Mouse (Mus musculus) heart, embryonic 16.5 days (tissue): ENCODE data around the gene Nt5c3. TPM values are rescaled to one million over a fixed set of nuclear protein-coding genes. Genes with fewer than 3 reads are reported as not detected.

ENCODE experiments used
- ATAC-seq: fragments of 200-750 bp; cut with Nextera tagmentation; replicated peaks from 2 replicates; pipeline ENCODE4 v1.8.0; 2017; ENCODE audit warnings: moderate number of reproducible peaks; ENCODE audit not compliant: insufficient read depth, low FRiP score; ENCODE audit errors: extremely low read depth
- H3K27ac ChIP-seq: fragments of 300-500 bp; sonication (generic); 2 replicates; pipeline ENCODE4 v1.5.1; 2014; ENCODE audit warnings: mild to moderate bottlenecking, low read length, control low read depth, moderate library complexity
- H3K27me3 ChIP-seq: fragments of 300-500 bp; sonication (generic); 2 replicates; pipeline ENCODE4 v1.6.1; 2014; ENCODE audit warnings: low read length, mixed read lengths; ENCODE audit not compliant: control insufficient read depth, insufficient read depth
- H3K36me3 ChIP-seq: fragments of 300-500 bp; sonication (generic); 2 replicates; pipeline ENCODE4 v1.6.1; 2014; ENCODE audit not compliant: control insufficient read depth, insufficient read depth
- H3K4me1 ChIP-seq: fragments of 300-500 bp; sonication (generic); 2 replicates; pipeline ENCODE4 v1.6.1; 2014; ENCODE audit warnings: low read length, mixed read lengths; ENCODE audit not compliant: control insufficient read depth, insufficient read depth
- H3K4me2 ChIP-seq: fragments of 300-500 bp; sonication (generic); 2 replicates; pipeline ENCODE4 v1.6.1; 2014; ENCODE audit warnings: low read depth, mild to moderate bottlenecking, control low read depth, low read length
- H3K4me3 ChIP-seq: fragments of 300-500 bp; sonication (generic); 2 replicates; pipeline ENCODE4 v1.5.1; 2014; ENCODE audit warnings: mild to moderate bottlenecking, control low read depth, low read length
- H3K9ac ChIP-seq: fragments of 300-500 bp; sonication (generic); 2 replicates; pipeline ENCODE4 v1.6.1; 2014; ENCODE audit warnings: low read length, control low read depth
- H3K9me3 ChIP-seq: fragments of 300-500 bp; sonication (generic); replicated peaks from 2 replicates; pipeline ENCODE4 v1.6.1; 2016; ENCODE audit warnings: low read length; ENCODE audit not compliant: control insufficient read depth
- WGBS: fragments of 180-500 bp; shearing (Covaris S2); extraction: QIAGEN DNeasy Blood & Tissue Kit; methylation state at CpG from one replicate; pipeline ENCODE4 v1.1.7; 2014; 5-methylcytosine and 5-hydroxymethylcytosine counted together
- polyA plus RNA-seq: library from polyadenylated mRNA; unstranded; fragments of >200 nt; fragmentation: Nextera tagmentation; extraction: Ambion mirVana; gene quantifications from 2 replicates; pipeline ENCODE4 v1.2.1, GENCODE M21; 2015

The Nt5c3 gene
- polyA plus RNA-seq, 1 experiment from 2014 or later = 77.0 TPM

DNA sequence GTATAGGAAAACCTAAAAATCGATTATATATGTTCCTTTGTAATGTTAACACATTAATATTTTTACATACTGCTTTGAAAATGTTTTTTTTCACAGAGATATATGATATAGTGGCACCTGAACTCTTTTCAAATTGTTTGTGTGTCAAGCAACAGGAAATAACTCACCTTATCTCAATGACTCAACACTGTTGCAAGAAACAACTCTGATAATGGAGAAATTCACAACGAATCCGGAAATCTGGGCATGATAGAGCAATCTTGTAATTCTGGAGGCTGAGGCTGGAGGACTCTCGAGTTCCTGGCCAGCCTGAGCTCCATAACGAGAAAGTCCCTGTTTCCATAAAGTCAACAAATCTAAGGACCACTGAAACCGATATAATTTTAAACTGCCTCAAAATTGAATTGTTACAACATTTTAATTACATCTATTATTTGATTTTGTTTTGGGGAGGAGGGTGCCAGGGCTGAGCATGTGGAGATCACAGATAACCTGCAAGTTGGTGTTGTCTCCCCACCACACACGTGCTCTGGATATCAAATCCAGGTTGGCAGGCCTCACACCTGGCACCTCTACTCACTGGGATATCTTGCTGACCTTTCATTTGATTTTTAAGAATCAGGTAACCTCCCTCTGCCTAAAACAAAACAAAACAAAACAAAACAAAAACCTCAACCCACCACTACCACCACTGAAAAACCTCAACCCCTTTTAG lies 4.2 kb downstream of the Nt5c3 start:
- Histone ChIP-seq H3K9me3 (no peaks in the 10 kb centered on the region), H3K27ac (peak overlapping the region; percentile 53; the same call in 1 of the 2 replicates)

DNA sequence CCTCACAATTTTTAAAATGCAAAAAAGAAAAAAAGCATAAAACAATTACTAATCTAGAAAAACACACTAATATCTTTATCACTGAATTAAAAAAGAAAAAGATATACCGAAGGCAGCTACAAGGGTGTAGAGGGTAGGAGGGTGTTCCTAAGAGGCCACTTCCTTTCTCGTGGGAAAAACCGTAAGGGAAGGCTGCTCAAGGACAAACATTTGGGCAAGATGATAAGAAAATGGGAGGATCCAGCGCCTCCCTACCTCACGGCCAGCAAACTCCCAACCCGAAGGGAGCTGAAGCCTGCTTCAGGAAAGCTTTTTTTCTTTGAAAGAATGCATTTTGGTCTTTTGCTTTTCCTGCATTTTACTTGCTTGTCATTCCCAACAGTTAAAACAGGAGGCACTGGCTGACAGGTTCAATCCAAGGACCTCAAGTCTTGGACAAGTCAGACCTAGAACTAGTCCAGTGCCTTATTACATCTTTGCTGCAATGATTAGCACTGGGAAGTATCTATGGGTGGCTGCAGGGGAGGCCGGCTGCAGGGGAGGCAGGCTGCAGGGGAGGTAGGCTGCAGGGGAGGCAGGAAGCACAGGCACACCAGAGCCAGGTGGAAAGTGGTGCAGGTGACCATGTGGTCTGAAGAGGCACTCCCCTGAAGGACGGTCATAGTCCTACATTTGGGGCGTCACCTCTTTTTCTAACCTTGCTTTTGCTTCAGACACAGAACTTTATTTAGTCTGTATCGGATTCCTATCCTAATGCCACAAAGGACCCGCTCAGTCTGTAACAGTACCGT lies 6.0 kb downstream of the Nt5c3 start:
- WGBS = 39% methylated on average over 12 of the region's 12 CpGs
- no peaks in the 10 kb centered on the region for H3K27me3 ChIP-seq
- H3K4me3 ChIP-seq = no peak overlapping the region
- H3K9me3 ChIP-seq = 0 out of 2 replicates have a peak, but pooled peaks cover 2% of the 10 kb centered on the region
- H3K4me1 ChIP-seq = peaks cover 31% of the 10 kb centered on the region
- peak overlapping the region; percentile 8; the same call in 1 of the 2 replicates for H3K4me2 ChIP-seq
- no peaks in the 10 kb centered on the region for H3K36me3 ChIP-seq
- peak overlapping the region; percentile 10 for H3K27ac ChIP-seq
- ATAC-seq = no peak; the same call in 1 of the 2 replicates
- H3K9ac ChIP-seq = no peak overlapping the region

More for the DNA sequence above, 4.2 kb downstream of the Nt5c3 start:
- H3K36me3 ChIP-seq = no peaks in the 10 kb centered on the region
- ATAC-seq = no peak
- H3K9ac ChIP-seq = no peak overlapping the region
- 64% methylated on average over 7 of the region's 7 CpGs for WGBS
- H3K27me3 ChIP-seq = no peaks in the 10 kb centered on the region
- no peak overlapping the region for H3K4me3 ChIP-seq
- no peak overlapping the region for H3K4me2 ChIP-seq
- H3K4me1 ChIP-seq = peaks cover 32% of the 10 kb centered on the region

DNA sequence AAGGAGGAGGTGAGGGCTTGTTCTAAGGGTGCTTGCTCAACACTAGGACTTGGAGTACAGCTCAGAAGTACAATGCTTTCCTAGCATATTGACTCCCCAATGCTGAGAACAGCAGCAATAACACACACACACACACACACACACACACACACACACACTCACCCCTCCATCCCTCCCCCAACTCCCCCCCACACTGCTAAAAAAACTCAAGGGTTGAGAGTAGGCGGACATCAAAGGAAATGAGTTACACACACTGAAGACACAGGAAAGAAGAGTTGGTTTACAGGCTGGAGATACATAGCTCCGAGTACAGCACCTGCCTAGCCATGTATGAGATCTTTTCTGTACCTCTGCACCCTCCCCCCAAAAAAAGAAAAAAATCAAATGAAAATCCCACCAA lies 7.5 kb downstream of the Nt5c3 start:
- Histone ChIP-seq H3K9ac (no peak overlapping the region), H3K4me3 (no peak overlapping the region), H3K36me3 (no peaks in the 10 kb centered on the region), H3K27ac (0 out of 2 replicates have a peak overlapping the region, but pooled peaks have one; percentile 18), H3K27me3 (no peaks in the 10 kb centered on the region), H3K9me3 (0 out of 2 replicates have a peak, but pooled peaks cover 2% of the 10 kb centered on the region), H3K4me2 (no peak overlapping the region), H3K4me1 (peaks cover 30% of the 10 kb centered on the region)
- 66% methylated on average over 2 of the region's 2 CpGs for WGBS
- 0 out of 2 replicates have a peak, but pooled peaks have one; percentile 33 for ATAC-seq

DNA sequence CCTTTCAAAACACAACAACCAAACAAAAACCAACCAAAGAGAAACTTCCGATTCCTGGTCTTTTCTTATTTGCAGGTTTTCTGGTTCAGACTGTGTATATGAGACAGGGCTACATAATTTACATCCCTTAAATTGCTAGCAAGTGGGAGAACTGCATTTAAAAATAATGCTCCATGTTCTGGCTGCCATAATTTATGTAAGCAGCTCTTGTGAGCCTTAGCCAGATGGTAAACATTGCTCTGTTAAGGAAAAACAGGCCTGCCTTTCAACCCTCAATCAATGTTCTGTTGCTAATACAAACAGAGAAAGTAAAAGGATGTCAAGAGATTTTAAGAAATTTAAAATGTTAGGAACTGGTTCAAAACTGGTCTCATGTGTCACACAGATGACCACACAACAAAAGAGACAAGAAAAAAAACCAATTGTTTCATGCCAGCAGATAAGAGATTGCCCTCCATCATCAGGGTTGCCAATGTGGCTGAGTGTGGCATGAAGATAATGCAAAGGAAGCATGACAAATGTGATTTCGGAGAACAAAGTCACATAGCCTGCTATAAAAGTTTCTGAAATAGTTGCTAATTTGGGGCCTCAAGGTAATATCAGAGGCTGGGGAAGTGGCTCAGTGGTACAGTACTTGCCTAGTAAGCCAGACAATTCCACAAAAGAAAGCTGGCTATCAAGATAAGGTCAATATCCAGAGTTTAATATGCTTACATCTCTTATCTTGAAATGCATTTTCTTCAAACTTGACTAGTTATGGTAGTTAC lies 10.5 kb downstream of the Nt5c3 start:
- Histone ChIP-seq H3K9ac (no peak overlapping the region), H3K4me1 (peaks cover 12% of the 10 kb centered on the region), H3K4me2 (no peak overlapping the region), H3K9me3 (0 out of 2 replicates have a peak, but pooled peaks cover 2% of the 10 kb centered on the region), H3K27ac (no peak overlapping the region), H3K27me3 (no peaks in the 10 kb centered on the region), H3K36me3 (no peaks in the 10 kb centered on the region), H3K4me3 (no peak overlapping the region)
- no peak for ATAC-seq
- 79% methylated on average over 2 of the region's 2 CpGs for WGBS

DNA sequence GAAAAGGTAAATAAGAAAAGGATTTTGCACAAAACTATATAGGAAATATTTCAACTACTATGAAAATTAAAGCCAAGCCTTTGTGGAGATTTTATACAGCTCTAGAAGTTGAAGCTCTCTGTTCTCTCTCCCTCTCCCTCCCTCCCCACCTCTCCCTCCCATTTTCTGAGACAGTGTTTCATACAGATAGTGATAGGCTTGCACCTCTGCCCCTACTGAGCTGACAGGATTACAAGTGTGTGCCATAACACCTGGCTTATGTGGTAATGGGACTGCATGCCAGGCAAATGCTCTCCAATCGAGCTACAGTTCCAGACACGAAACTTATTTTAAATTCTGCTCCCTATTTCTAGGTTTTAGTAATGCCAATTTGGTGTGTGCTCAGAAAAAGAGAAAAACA lies 12.8 kb downstream of the Nt5c3 start:
- Histone ChIP-seq H3K27me3 (no peaks in the 10 kb centered on the region), H3K9ac (no peak overlapping the region), H3K27ac (no peak overlapping the region), H3K4me3 (no peak overlapping the region), H3K36me3 (no peaks in the 10 kb centered on the region), H3K4me2 (no peak overlapping the region), H3K4me1 (peaks cover 4% of the 10 kb centered on the region; the same call in 1 of the 2 replicates), H3K9me3 (0 out of 2 replicates have a peak, but pooled peaks cover 2% of the 10 kb centered on the region)
- ATAC-seq = no peak
- 73% methylated on average over 2 of the region's 2 CpGs for WGBS

DNA sequence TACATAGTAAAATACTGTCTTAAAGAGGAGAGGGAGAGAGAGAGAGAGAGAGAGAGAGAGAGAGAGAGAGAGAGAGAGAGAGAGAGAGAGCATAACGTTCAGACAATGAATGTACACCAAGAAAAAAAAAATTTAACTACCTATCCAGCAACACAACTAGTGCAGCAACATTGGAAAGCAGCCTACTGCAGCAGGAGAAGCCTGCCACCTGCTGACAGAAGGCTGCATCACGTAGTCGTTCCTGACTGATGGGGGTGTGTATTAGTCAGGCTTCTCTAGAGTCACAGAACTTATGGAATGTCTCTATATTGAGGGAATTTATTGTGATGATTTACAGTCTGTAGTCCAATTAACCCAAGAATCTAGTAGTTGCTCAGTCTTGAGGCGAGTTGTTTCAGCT lies 14.8 kb downstream of the Nt5c3 start:
- 0 out of 2 replicates have a peak, but pooled peaks have one; percentile 52 for ATAC-seq
- Histone ChIP-seq H3K27me3 (no peaks in the 10 kb centered on the region), H3K4me2 (no peak overlapping the region), H3K9me3 (no peaks in the 10 kb centered on the region), H3K27ac (no peak overlapping the region), H3K4me1 (peaks cover 16% of the 10 kb centered on the region), H3K36me3 (no peaks in the 10 kb centered on the region), H3K9ac (no peak overlapping the region), H3K4me3 (no peak overlapping the region)
- WGBS = 4% methylated on average over 4 of the region's 4 CpGs

DNA sequence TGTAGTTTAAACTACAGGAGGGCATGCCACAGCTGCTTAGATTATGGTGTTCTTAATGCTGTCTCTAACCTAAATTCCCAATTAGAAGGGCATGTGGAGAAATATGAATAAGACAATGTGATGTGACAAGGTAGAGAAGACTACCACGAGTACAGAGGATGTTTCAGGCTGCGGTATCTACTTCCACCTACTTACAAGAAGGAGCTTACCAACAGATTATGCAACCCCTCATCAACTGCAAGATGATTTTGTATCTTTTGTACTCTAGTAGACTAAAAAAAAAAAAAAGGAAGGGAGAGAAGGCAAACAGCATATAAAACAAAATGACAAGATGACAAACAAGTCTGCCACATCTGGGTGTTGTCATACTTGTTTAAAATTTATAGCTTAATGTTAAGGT lies 15.3 kb downstream of the Nt5c3 start:
- WGBS = 92% methylated on average over 2 of the region's 2 CpGs
- H3K4me3 ChIP-seq = no peak overlapping the region
- H3K4me2 ChIP-seq = no peak overlapping the region
- H3K9ac ChIP-seq = no peak overlapping the region
- H3K4me1 ChIP-seq = peaks cover 20% of the 10 kb centered on the region
- H3K27me3 ChIP-seq = no peaks in the 10 kb centered on the region
- no peak overlapping the region for H3K27ac ChIP-seq
- H3K9me3 ChIP-seq = no peaks in the 10 kb centered on the region
- ATAC-seq = no peak
- no peaks in the 10 kb centered on the region for H3K36me3 ChIP-seq

DNA sequence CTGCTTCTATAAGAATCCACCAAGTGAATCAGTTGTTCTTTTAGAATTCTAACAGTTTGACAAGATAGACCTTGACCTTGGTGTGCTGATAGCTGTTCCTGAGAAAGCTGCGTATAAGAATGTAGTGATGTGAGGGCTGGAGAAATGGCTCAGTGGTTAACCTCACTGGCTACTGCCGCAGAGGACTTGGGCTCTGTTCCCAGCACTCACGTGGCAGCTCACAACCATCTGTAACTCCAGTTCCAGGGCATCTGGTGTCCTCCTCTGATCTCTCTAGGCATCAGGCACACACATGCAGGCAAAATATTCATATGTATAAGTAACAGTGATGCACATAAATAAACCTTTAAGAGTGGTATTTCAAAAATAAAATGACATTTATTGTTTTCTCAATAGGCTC lies 15.8 kb downstream of the Nt5c3 start:
- 86% methylated on average over 3 of the region's 3 CpGs for WGBS
- H3K36me3 ChIP-seq = no peaks in the 10 kb centered on the region
- no peaks in the 10 kb centered on the region for H3K9me3 ChIP-seq
- H3K4me1 ChIP-seq = peaks cover 23% of the 10 kb centered on the region
- no peak overlapping the region for H3K4me2 ChIP-seq
- no peak overlapping the region for H3K27ac ChIP-seq
- H3K27me3 ChIP-seq = no peaks in the 10 kb centered on the region
- ATAC-seq = no peak
- H3K4me3 ChIP-seq = no peak overlapping the region
- H3K9ac ChIP-seq = no peak overlapping the region
